Mouse (Mus musculus) adrenal gland, adult 10 weeks (tissue): ENCODE measurements around the gene Tmco3. TPM values are rescaled to one million over a fixed set of nuclear protein-coding genes. Genes with fewer than 3 reads are reported as not detected.

ENCODE experiments used
- polyA plus RNA-seq: library from polyadenylated mRNA; stranded (reverse); fragments of 350-450 nt; fragmentation: Illumina TruSeq; extraction: RNeasy Lipid Tissue Mini Kit (QIAGEN cat#74804); gene quantifications from one replicate; pipeline ENCODE4 v1.2.3, GENCODE M21; 2014; ENCODE audit warnings: low read depth, low replicate concordance

Tmco3 gene
- 20.1 TPM for polyA plus RNA-seq

GRCm38 (mm10) chr8:13287692-13288623 is at the start of gene Tmco3, which contains the start of gene Dcun1d2:
Tmco3 (plus strand) TSS chr8:13288190.
Dcun1d2 (minus strand) TSS chr8:13288131.

GRCm38 (mm10) chr8:13254019-13254418 is 34.0 kb upstream of the Tmco3 start, which contains the start of gene Adprhl1:
Adprhl1 (minus strand) TSS chr8:13254162.

GRCm38 (mm10) chr8:13338255-13338860 is 50.4 kb downstream of the Tmco3 start, which contains the start of gene Tfdp1:
Tfdp1 (plus strand) TSS chr8:13338751.

Other genes starting within 250 kb of the Tmco3 start
- gene Proz, start 227.3 kb upstream of the Tmco3 start, polyA plus RNA-seq = not detected
- 15.9 TPM for gene Pcid2, start 182.7 kb upstream of the Tmco3 start, polyA plus RNA-seq
- gene Cul4a, start 182.6 kb upstream of the Tmco3 start, polyA plus RNA-seq = 242 TPM
- 580 TPM for gene Lamp1, start 129.0 kb upstream of the Tmco3 start, polyA plus RNA-seq
- 7.3 TPM for gene Grtp1, start 87.6 kb upstream of the Tmco3 start, polyA plus RNA-seq
- not detected for gene Adprhl1, start 34.0 kb upstream of the Tmco3 start, polyA plus RNA-seq
- 24.9 TPM for gene Dcun1d2, start 59 bp upstream of the Tmco3 start, polyA plus RNA-seq
- 30.7 TPM for gene Tfdp1, start 50.6 kb downstream of the Tmco3 start, polyA plus RNA-seq
- gene Atp4b, start 108.6 kb downstream of the Tmco3 start, polyA plus RNA-seq = not detected
- gene Grk1, start 116.9 kb downstream of the Tmco3 start, polyA plus RNA-seq = not detected
- gene Tmem255b, start 147.0 kb downstream of the Tmco3 start, polyA plus RNA-seq = not detected
- gene Gas6, start 206.3 kb downstream of the Tmco3 start, polyA plus RNA-seq = 10.6 TPM